Mouse (Mus musculus) limb, embryonic 13.5 days (tissue): ENCODE results near the gene Agap1. TPM values are rescaled to one million over a fixed set of nuclear protein-coding genes. Genes with fewer than 3 reads are reported as not detected.

Experiments
- ATAC-seq: fragments of 200-750 bp; cut with Nextera tagmentation; 2 replicates; pipeline ENCODE4 v1.8.0; 2017; ENCODE audit warnings: low read depth, moderate number of reproducible peaks, moderate TSS enrichment; ENCODE audit not compliant: low FRiP score
- H3K27ac ChIP-seq: fragments of 300-500 bp; sonication (generic); 2 replicates; pipeline ENCODE4 v1.5.1; 2015; ENCODE audit warnings: inconsistent platforms, mild to moderate bottlenecking, moderate library complexity
- H3K27me3 ChIP-seq: fragments of 300-500 bp; sonication (generic); 2 replicates; pipeline ENCODE4 v1.6.1; 2015; ENCODE audit warnings: mild to moderate bottlenecking, inconsistent platforms
- H3K36me3 ChIP-seq: fragments of 300-500 bp; sonication (generic); 2 replicates; pipeline ENCODE4 v1.6.1; 2015; ENCODE audit warnings: inconsistent platforms, mild to moderate bottlenecking, moderate library complexity
- H3K4me1 ChIP-seq: fragments of 300-500 bp; sonication (generic); 2 replicates; pipeline ENCODE4 v1.6.1; 2015; ENCODE audit warnings: inconsistent platforms
- H3K4me2 ChIP-seq: fragments of 300-500 bp; sonication (generic); replicated peaks from 2 replicates; pipeline ENCODE4 v1.6.1; 2015; ENCODE audit warnings: inconsistent platforms, mild to moderate bottlenecking, moderate library complexity
- H3K4me3 ChIP-seq: fragments of 300-500 bp; sonication (generic); 2 replicates; pipeline ENCODE4 v1.5.1; 2015; ENCODE audit warnings: moderate library complexity, mild to moderate bottlenecking, inconsistent platforms
- H3K9ac ChIP-seq: fragments of 300-500 bp; sonication (generic); 2 replicates; pipeline ENCODE4 v1.6.1; 2015; ENCODE audit warnings: mild to moderate bottlenecking, inconsistent platforms
- H3K9me3 ChIP-seq: fragments of 300-500 bp; sonication (generic); 2 replicates; pipeline ENCODE4 v1.6.1; 2016; ENCODE audit warnings: inconsistent platforms
- WGBS: fragments of 180-500 bp; shearing (Covaris S2); methylation state at CpG from one replicate; pipeline ENCODE4 v1.1.7; 2015; 5-methylcytosine and 5-hydroxymethylcytosine counted together
- polyA plus RNA-seq: library from polyadenylated mRNA; unstranded; fragments of >200 nt; fragmentation: Nextera tagmentation; extraction: Ambion mirVana; gene quantifications from 2 replicates; pipeline ENCODE4 v1.2.1, GENCODE M21; 2015

Gene Agap1
- polyA plus RNA-seq, 1 experiment from 2014 or later = 13.3 TPM

DNA sequence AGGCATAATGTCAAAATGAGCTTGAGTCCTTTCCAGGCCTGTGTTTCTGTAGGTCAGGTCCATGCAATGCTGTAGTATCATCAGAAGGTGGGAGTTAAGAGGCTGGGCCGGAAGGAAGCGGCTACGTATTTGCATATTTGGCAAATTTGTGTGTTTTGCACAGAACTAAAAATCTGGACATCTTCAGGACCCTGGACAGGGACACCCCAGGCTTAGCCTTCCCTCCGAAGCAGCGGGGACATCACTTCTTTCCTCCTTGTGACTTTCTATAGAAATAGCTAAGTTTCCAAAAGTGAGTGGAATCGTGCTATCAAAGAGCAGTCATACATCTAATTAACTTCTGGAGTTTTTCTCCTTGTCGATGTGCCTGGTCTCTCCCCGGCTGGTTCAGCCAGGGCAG, 327.3 kb downstream of the Agap1 start:
- H3K4me2 ChIP-seq = no peak overlapping the region
- no peak overlapping the region for H3K27ac ChIP-seq
- H3K9me3 ChIP-seq = no peaks in the 10 kb centered on the region
- ATAC-seq = no peak
- WGBS = 58% methylated on average over 8 of the region's 8 CpGs
- H3K4me1 ChIP-seq = peaks cover 4% of the 10 kb centered on the region; the same call in 1 of the 2 replicates
- H3K9ac ChIP-seq = no peak overlapping the region
- H3K27me3 ChIP-seq = no peaks in the 10 kb centered on the region
- H3K36me3 ChIP-seq = peaks cover 5% of the 10 kb centered on the region; the same call in 1 of the 2 replicates
- H3K4me3 ChIP-seq = no peak overlapping the region

GRCm38 (mm10) chr1:89786793-89787192, 332.2 kb downstream of the Agap1 start:
- Histone ChIP-seq H3K36me3 (peaks cover 30% of the 10 kb centered on the region), H3K27me3 (no peaks in the 10 kb centered on the region), H3K4me3 (no peak overlapping the region), H3K27ac (no peak overlapping the region), H3K4me1 (no peaks in the 10 kb centered on the region), H3K4me2 (no peak overlapping the region), H3K9ac (no peak overlapping the region), H3K9me3 (no peaks in the 10 kb centered on the region)
- no peak for ATAC-seq
- 90% methylated on average over 6 of the region's 6 CpGs for WGBS

DNA sequence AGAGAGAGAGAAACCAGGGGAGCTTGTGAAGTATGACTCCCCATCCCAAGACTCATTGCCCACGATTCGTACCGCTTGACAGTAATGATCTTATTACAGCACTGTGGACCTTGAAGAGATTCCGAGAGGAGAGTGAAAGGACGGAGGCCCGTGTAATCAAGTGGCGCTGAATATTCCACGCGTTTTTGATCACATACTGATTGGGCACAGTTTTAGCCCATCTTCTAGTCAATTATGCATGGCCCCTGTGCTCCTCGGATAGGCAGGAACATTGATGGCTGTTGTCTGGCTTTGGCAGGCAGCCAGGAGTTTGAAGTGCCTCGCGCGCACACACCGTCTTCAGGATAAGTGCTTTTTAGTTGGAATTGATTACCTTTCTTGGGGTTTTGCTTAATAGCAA, 344.1 kb downstream of the Agap1 start:
- Histone ChIP-seq H3K27me3 (peaks cover 3% of the 10 kb centered on the region; the same call in 1 of the 2 replicates), H3K27ac (no peak overlapping the region), H3K4me2 (no peak overlapping the region), H3K4me3 (no peak overlapping the region), H3K4me1 (peaks cover 21% of the 10 kb centered on the region), H3K36me3 (peaks cover 24% of the 10 kb centered on the region; the same call in 1 of the 2 replicates), H3K9me3 (no peaks in the 10 kb centered on the region), H3K9ac (no peak overlapping the region)
- ATAC-seq = no peak
- WGBS = 67% methylated on average over 14 of the region's 14 CpGs

GRCm38 (mm10) chr1:89801506-89801905, 346.9 kb downstream of the Agap1 start:
- ATAC-seq = no peak
- H3K27ac ChIP-seq = no peak overlapping the region
- H3K36me3 ChIP-seq = peaks cover 16% of the 10 kb centered on the region
- H3K4me2 ChIP-seq = no peak overlapping the region
- H3K9me3 ChIP-seq = no peaks in the 10 kb centered on the region
- peaks cover 3% of the 10 kb centered on the region; the same call in 1 of the 2 replicates for H3K27me3 ChIP-seq
- H3K4me3 ChIP-seq = no peak overlapping the region
- peaks cover 21% of the 10 kb centered on the region for H3K4me1 ChIP-seq
- WGBS = 71% methylated on average over 5 of the region's 5 CpGs
- no peak overlapping the region for H3K9ac ChIP-seq

- H3K27ac ChIP-seq = no peak overlapping the region
- ATAC-seq = no peak
- no peaks in the 10 kb centered on the region for H3K27me3 ChIP-seq
- H3K4me1 ChIP-seq = peaks cover 9% of the 10 kb centered on the region
- H3K9ac ChIP-seq = no peak overlapping the region
- H3K4me3 ChIP-seq = no peak overlapping the region
- no peak overlapping the region for H3K4me2 ChIP-seq
- H3K36me3 ChIP-seq = peaks cover 19% of the 10 kb centered on the region
- no peaks in the 10 kb centered on the region for H3K9me3 ChIP-seq
- 88% methylated on average over 7 of the region's 7 CpGs for WGBS
Observed at GRCm38 (mm10) chr1:89804981-89805380, 350.4 kb downstream of the Agap1 start.

- ATAC-seq = no peak
- Histone ChIP-seq H3K27me3 (no peaks in the 10 kb centered on the region), H3K4me1 (peaks cover 15% of the 10 kb centered on the region), H3K4me3 (no peak overlapping the region), H3K9me3 (no peaks in the 10 kb centered on the region), H3K27ac (no peak overlapping the region), H3K36me3 (no peaks in the 10 kb centered on the region), H3K4me2 (no peak overlapping the region), H3K9ac (no peak overlapping the region)
- 89% methylated on average over 8 of the region's 8 CpGs for WGBS
Observed at GRCm38 (mm10) chr1:89812816-89813215, 358.2 kb downstream of the Agap1 start.

DNA sequence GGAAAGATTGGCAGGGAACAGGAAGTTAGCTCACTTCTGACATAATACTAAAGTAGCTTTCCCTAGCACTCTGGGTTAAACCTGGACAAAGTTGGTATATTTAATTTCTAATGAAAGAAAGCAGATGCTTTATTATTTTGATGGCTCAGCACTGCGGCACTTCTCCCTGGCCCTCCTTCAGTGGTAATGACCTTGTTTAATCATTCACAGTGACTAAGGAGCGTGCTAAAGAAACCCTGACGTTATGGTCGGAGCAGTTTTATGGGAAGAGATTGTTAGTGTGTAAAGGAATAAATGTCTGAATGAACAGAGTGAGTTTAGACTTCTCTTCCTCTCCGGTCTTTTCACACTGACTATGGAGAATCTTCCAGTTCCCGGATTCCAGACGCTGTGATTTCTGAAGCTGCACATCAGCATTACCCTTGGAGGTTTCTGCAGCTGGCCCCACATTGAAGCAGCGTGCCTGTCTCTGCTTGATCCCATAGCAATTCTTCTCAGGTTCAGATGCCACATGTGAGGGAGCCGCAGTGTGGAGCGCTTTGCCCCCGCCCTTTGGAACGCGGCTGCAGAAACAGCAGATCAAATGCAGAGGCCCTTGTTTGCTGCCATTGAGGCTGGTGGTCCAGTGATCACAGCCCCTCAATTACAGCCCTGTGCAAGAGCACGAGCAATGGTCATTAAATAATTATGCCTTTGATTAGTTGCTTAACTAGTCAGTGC, 362.0 kb downstream of the Agap1 start:
- H3K36me3 ChIP-seq = no peaks in the 10 kb centered on the region
- H3K27ac ChIP-seq = no peak overlapping the region
- WGBS = 16% methylated on average over 14 of the region's 14 CpGs
- no peak for ATAC-seq
- H3K9ac ChIP-seq = no peak overlapping the region
- no peak overlapping the region for H3K4me3 ChIP-seq
- 0 out of 2 replicates have a peak overlapping the region, but pooled peaks have one; percentile 0 for H3K4me2 ChIP-seq
- H3K9me3 ChIP-seq = no peaks in the 10 kb centered on the region
- no peaks in the 10 kb centered on the region for H3K27me3 ChIP-seq
- H3K4me1 ChIP-seq = peaks cover 15% of the 10 kb centered on the region

- H3K9ac ChIP-seq = no peak overlapping the region
- no peak overlapping the region for H3K27ac ChIP-seq
- H3K4me2 ChIP-seq = no peak overlapping the region
- H3K27me3 ChIP-seq = 0 out of 2 replicates have a peak, but pooled peaks cover 3% of the 10 kb centered on the region
- 69% methylated on average over 4 of the region's 4 CpGs for WGBS
- H3K36me3 ChIP-seq = no peaks in the 10 kb centered on the region
- H3K4me3 ChIP-seq = no peak overlapping the region
- ATAC-seq = no peak
- peaks cover 31% of the 10 kb centered on the region for H3K4me1 ChIP-seq
- no peaks in the 10 kb centered on the region for H3K9me3 ChIP-seq
Observed at GRCm38 (mm10) chr1:89821822-89822221, 367.2 kb downstream of the Agap1 start.

GRCm38 (mm10) chr1:89822431-89822830, 367.8 kb downstream of the Agap1 start:
- no peak for ATAC-seq
- Histone ChIP-seq H3K9me3 (no peaks in the 10 kb centered on the region), H3K4me2 (no peak overlapping the region), H3K4me3 (no peak overlapping the region), H3K36me3 (no peaks in the 10 kb centered on the region), H3K9ac (no peak overlapping the region), H3K27ac (no peak overlapping the region), H3K4me1 (peaks cover 26% of the 10 kb centered on the region), H3K27me3 (0 out of 2 replicates have a peak, but pooled peaks cover 3% of the 10 kb centered on the region)
- WGBS = 51% methylated on average over 3 of the region's 3 CpGs

DNA sequence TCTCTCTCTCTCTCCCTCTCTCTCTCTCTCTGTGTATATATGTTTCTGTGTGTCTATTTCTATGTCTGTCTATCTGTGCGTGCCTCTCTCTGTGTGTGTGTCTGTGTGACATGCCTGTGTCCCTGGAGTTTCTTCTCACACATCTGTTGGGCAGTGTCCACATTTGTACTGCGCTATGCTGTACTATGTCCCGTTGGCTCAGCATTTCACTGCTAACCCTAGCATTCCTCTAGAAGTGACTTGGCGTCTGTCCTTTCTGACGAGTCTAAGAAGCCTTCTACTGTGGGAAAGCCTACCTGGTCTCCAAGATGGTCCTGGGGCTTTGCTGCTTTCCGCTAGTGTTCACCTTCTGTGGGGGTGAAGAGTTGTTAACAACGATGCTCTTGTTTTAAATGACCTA, 368.4 kb downstream of the Agap1 start:
- Histone ChIP-seq H3K9me3 (no peaks in the 10 kb centered on the region), H3K4me1 (peaks cover 23% of the 10 kb centered on the region), H3K27ac (no peak overlapping the region), H3K36me3 (no peaks in the 10 kb centered on the region), H3K4me3 (no peak overlapping the region), H3K9ac (no peak overlapping the region), H3K27me3 (0 out of 2 replicates have a peak, but pooled peaks cover 3% of the 10 kb centered on the region), H3K4me2 (no peak overlapping the region)
- WGBS = 82% methylated on average over 7 of the region's 7 CpGs
- ATAC-seq = no peak

DNA sequence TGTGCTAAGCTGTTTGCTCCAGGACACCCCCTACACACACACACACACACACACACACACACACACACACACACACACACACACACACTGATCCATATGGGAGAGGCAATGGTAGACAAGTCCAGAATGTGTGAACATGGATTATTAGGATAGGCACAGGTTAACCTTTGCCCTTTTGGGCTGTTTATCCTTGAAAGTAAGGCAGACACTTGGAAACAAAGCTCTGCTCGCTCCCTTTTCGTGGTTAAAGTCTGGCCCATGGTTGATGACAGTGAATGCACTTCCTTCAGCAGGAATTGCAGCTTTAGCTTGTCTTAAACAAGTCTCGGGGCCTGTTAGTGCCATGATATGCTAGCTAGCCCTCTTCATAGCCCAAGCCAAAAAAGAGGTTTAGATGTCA, 372.4 kb downstream of the Agap1 start:
- Histone ChIP-seq H3K27me3 (0 out of 2 replicates have a peak, but pooled peaks cover 3% of the 10 kb centered on the region), H3K9me3 (no peaks in the 10 kb centered on the region)
- ATAC-seq = no peak

DNA sequence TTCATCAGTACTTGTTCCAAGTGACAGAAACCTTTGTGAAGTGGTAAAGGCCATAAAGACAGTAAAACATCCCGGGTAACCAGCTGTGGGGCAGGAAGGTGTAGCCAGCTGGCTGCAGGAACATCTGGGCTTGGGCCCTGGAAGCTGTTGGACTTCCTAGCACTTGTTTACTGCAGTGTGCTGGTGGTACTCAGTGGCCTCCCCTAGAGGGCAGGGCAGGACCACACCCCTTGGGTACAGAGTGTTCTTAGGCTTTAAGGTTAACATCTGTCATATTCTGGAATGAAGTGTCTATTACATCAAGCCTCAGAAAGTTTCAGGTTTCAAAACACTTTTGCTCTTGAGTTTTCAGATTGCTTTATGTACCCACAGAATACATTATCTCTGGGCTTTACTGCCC, 376.5 kb downstream of the Agap1 start:
- H3K9ac ChIP-seq = no peak overlapping the region
- 21% methylated on average over 1 of the region's 1 CpGs for WGBS
- no peaks in the 10 kb centered on the region for H3K9me3 ChIP-seq
- H3K4me1 ChIP-seq = 0 out of 2 replicates have a peak, but pooled peaks cover 1% of the 10 kb centered on the region
- no peak for ATAC-seq
- H3K4me2 ChIP-seq = no peak overlapping the region
- no peak overlapping the region for H3K27ac ChIP-seq
- peaks cover 7% of the 10 kb centered on the region; the same call in 1 of the 2 replicates for H3K36me3 ChIP-seq
- H3K27me3 ChIP-seq = no peaks in the 10 kb centered on the region
- no peak overlapping the region for H3K4me3 ChIP-seq

More for the DNA sequence above, 372.4 kb downstream of the Agap1 start:
- Histone ChIP-seq H3K4me3 (no peak overlapping the region), H3K9ac (no peak overlapping the region), H3K4me1 (peaks cover 23% of the 10 kb centered on the region), H3K36me3 (no peaks in the 10 kb centered on the region), H3K4me2 (no peak overlapping the region), H3K27ac (no peak overlapping the region)
- WGBS = 66% methylated on average over 3 of the region's 3 CpGs

GRCm38 (mm10) chr1:89844064-89844463, 389.5 kb downstream of the Agap1 start:
- H3K4me2 ChIP-seq = no peak overlapping the region
- H3K27ac ChIP-seq = no peak overlapping the region
- peaks cover 26% of the 10 kb centered on the region for H3K27me3 ChIP-seq
- peaks cover 43% of the 10 kb centered on the region for H3K4me1 ChIP-seq
- no peaks in the 10 kb centered on the region for H3K9me3 ChIP-seq
- no peak for ATAC-seq
- no peak overlapping the region for H3K4me3 ChIP-seq
- 70% methylated on average over 9 of the region's 9 CpGs for WGBS
- H3K9ac ChIP-seq = no peak overlapping the region
- H3K36me3 ChIP-seq = peaks cover 41% of the 10 kb centered on the region
